Mouse (Mus musculus): ENCODE data around the gene Adamts6.

DNA sequence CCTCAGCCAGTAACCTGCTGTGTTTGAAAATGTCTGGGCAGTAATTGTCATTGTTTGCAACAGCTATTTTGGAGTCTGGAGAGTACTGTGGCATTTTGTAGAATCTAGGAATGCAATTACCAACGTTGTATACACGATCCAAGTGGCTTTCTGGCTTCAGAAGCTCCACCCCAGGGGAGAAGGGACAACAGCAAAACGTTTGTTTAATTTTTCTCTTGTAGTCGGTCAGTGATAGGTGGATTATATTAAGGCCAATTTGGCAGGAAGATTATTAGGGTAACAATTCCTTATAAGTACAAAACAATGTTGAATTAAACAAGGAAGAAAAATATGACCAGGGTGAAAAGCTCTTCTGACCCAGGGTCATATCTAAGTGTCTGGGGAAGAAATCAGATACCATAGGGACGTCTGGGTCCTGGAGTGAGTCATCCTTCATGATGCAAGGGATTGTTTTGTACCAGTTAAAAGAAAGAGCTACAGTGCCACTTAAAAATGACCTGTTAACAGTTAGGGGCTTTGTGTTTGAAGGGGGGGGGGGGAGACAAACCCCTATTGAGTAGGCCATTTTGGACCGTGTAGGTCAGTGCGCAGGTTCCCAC lies 229.2 kb downstream of the Adamts6 start:
- TF ChIP-seq CTCF (IDR thresholded peaks at IDR 0.05; ENCODE audit: borderline replicate concordance, insufficient read depth, low read length) (no peak), POLR2A (IDR thresholded peaks at IDR 0.05; ENCODE audit: low read depth, low read length) (no peak)
